9 mouse cellular contexts compared by ENCODE assay signal in the genomic region with DNA sequence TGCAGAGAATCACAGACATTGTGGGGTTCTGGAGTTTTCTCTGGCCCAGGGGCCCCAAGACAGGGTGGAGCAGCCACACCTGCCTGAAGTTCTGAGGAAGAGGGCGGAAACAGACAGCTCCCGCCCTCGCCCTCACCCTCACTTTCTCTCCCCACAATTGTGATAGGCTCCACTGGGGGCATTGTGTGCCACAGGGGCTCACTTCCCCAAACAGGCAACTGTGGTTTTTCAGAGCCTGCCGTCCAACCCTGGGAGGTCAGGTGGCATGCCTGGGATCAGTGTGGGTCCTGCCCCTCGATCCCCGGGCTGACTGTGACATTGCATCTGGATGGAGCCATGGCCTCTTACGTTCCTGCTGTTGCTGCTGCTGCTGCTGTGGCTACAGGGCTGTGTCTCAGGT. TPM values are rescaled to one million over a fixed set of nuclear protein-coding genes. Genes with fewer than 3 reads are reported as not detected.
DNase-seq lines count a peak whose midpoint lies in the region; ATAC-seq and TF ChIP-seq lines count a peak whose summit lies in the region.
"Had no signal": no experiment of that assay in that cellular context is flagged by ENCODE, and none has a peak within 500 bp of the region (broad histone marks: within the 10 kb centered on the region; RNA-seq: fewer than 3 reads in every experiment).

No protein-coding gene starts in this region.

- H3K4me1 ChIP-seq in intestine, postnatal 0 days (replicated peaks; ENCODE audit: control insufficient read depth, insufficient read depth, low read length) = no peaks in the 10 kb centered on the region
- H3K4me1 ChIP-seq: forebrain, embryonic 15.5 days had no signal

- peak; percentile 36; the same call in 1 of the 2 replicates for ATAC-seq in intestine, postnatal 0 days
- peak; percentile 75 for ATAC-seq in monocyte, adult 5-6 weeks (replicated peaks; ENCODE audit: insufficient number of reproducible peaks, low FRiP score, low TSS enrichment, poor library complexity, severe bottlenecking)
- ATAC-seq: forebrain, embryonic 15.5 days had no signal

- 36% methylated on average over 7 of the region's 7 CpGs for WGBS in intestine, postnatal 0 days

- 0 out of 2 replicates have a peak overlapping the region, but pooled peaks have one; percentile 17 for H3K4me2 ChIP-seq in intestine, postnatal 0 days (replicated peaks; ENCODE audit: low read depth)
- H3K4me2 ChIP-seq: forebrain, embryonic 15.5 days had no signal

- peak; percentile 91 for DNase-seq in A20 (ENCODE audit: low read depth, low spot score)
- DNase-seq in MEL-GATA-1-ER (ENCODE audit: extremely low read depth, low read depth) = peak; percentile 80
- no peak for DNase-seq in left cerebral cortex, adult 2 months (ENCODE audit: extremely low spot score in 1 of 2, low spot score in 2 of 2)
- DNase-seq in left cerebral cortex, postnatal 14 days (ENCODE audit: low spot score in 2 of 2) = no peak
- no peak for DNase-seq in left cerebral cortex, postnatal 25 days (ENCODE audit: low spot score in 2 of 2)
- no peak for DNase-seq in cerebellum, adult 9-11 months

- TF ChIP-seq CTCF in intestine, postnatal 0 days (IDR thresholded peaks at IDR 0.05; ENCODE audit: low read depth) = no peak
- no peak for TF ChIP-seq CTCF in left cerebral cortex, adult 2 months (IDR thresholded peaks at IDR 0.05)

- H3K27ac ChIP-seq in intestine, postnatal 0 days (ENCODE audit: low read depth, low read length) = no peak overlapping the region
- no peak overlapping the region for H3K27ac ChIP-seq in left cerebral cortex, adult 2 months
- H3K27ac ChIP-seq: forebrain, embryonic 15.5 days had no signal

- no peaks in the 10 kb centered on the region for H3K27me3 ChIP-seq in intestine, postnatal 0 days (replicated peaks; ENCODE audit: control insufficient read depth, insufficient read depth, low read length)
- H3K27me3 ChIP-seq: forebrain, embryonic 15.5 days had no signal

- H3K9ac ChIP-seq in intestine, postnatal 0 days (ENCODE audit: low read depth, low read length) = no peak overlapping the region
- H3K9ac ChIP-seq: forebrain, embryonic 15.5 days had no signal

- H3K9me3 ChIP-seq in intestine, postnatal 0 days (ENCODE audit: control insufficient read depth) = no peaks in the 10 kb centered on the region
- H3K9me3 ChIP-seq: forebrain, embryonic 15.5 days had no signal

- intact Hi-C loops in left cerebral cortex, adult 2 months (cut with DNase I) = no loop called here
- intact Hi-C loops in left cerebral cortex, postnatal 14 days (cut with DNase I) = no loop called here
- intact Hi-C loops in left cerebral cortex, postnatal 25 days (cut with DNase I) = no loop called here

- no peak overlapping the region for H3K4me3 ChIP-seq in intestine, postnatal 0 days (ENCODE audit: low read depth, low read length)
- H3K4me3 ChIP-seq in left cerebral cortex, adult 2 months = no peak overlapping the region
- H3K4me3 ChIP-seq: forebrain, embryonic 15.5 days had no signal

- no peaks in the 10 kb centered on the region for H3K36me3 ChIP-seq in intestine, postnatal 0 days (ENCODE audit: control insufficient read depth, insufficient read depth)
- H3K36me3 ChIP-seq: forebrain, embryonic 15.5 days had no signal

RNA-seq across cellular contexts. Expression of gene Treml2, which starts 0.9 kb away (rescaled TPM):
- polyA plus RNA-seq in intestine, postnatal 0 days (2015; fragmentation: Nextera tagmentation; extraction: Ambion mirVana) = 0.24 TPM in 1 of 2 replicates, not detected in the other
- total RNA-seq in monocyte, adult 5-6 weeks (2017) = 21.6 to 25.3 TPM (median 23.0 TPM) in 3 replicates
- total RNA-seq in left cerebral cortex, adult 2 months (2021) = under 1 TPM; 0.18 to 0.49 TPM
- under 1 TPM; 0.46 to 0.47 TPM for total RNA-seq in left cerebral cortex, postnatal 14 days (2021)
- under 1 TPM; 0.18 to 0.57 TPM for total RNA-seq in left cerebral cortex, postnatal 25 days (2021)

RNA-seq across cellular contexts. Expression of gene B430306N03Rik, which starts 15.7 kb away (rescaled TPM):
- polyA plus RNA-seq in intestine, postnatal 0 days (2015; fragmentation: Nextera tagmentation; extraction: Ambion mirVana) = 0.05 and 0.22 TPM in 2 replicates
- total RNA-seq in monocyte, adult 5-6 weeks (2017) = 19.1 to 30.4 TPM (median 20.9 TPM) in 3 replicates
- under 1 TPM in 1 of 2 experiments, not detected in 1; 0.48 TPM for total RNA-seq in left cerebral cortex, adult 2 months (2021)
- total RNA-seq in left cerebral cortex, postnatal 14 days (2021) = under 1 TPM; 0.08 to 0.11 TPM
- under 1 TPM; 0.07 to 0.11 TPM for total RNA-seq in left cerebral cortex, postnatal 25 days (2021)

RNA-seq across cellular contexts. Expression of gene Treml4, which starts 36.1 kb away (rescaled TPM):
- polyA plus RNA-seq in intestine, postnatal 0 days (2015; fragmentation: Nextera tagmentation; extraction: Ambion mirVana) = 1.4 and 2.2 TPM in 2 replicates
- total RNA-seq in monocyte, adult 5-6 weeks (2017) = 540 to 868 TPM (median 810 TPM) in 3 replicates
- total RNA-seq in left cerebral cortex, adult 2 months (2021) = under 1 TPM in 1 of 2 experiments, not detected in 1; 0.34 TPM
- total RNA-seq in left cerebral cortex, postnatal 14 days (2021) = not detected
- total RNA-seq in left cerebral cortex, postnatal 25 days (2021) = not detected
- polyA plus RNA-seq: forebrain, embryonic 15.5 days had no signal

RNA-seq across cellular contexts. Expression of gene Trem2, which starts 46.0 kb away (rescaled TPM):
- polyA plus RNA-seq in intestine, postnatal 0 days (2015; fragmentation: Nextera tagmentation; extraction: Ambion mirVana) = 3.2 and 3.4 TPM in 2 replicates
- 2.4 to 11.1 TPM (median 5.7 TPM) in 3 replicates for total RNA-seq in monocyte, adult 5-6 weeks (2017)
- 10 to 100 TPM in 1 of 2 experiments, 1 to 10 TPM in 1; 8.3 to 11.0 TPM for total RNA-seq in left cerebral cortex, adult 2 months (2021)
- 10 to 100 TPM in 1 of 2 experiments, 1 to 10 TPM in 1; 8.5 to 10.3 TPM for total RNA-seq in left cerebral cortex, postnatal 14 days (2021)
- 10 to 100 TPM in 1 of 2 experiments, 1 to 10 TPM in 1; 8.1 to 13.8 TPM for total RNA-seq in left cerebral cortex, postnatal 25 days (2021)

RNA-seq across cellular contexts. Expression of gene Trem3, which starts 52.6 kb away (rescaled TPM):
- not detected in 2 replicates for polyA plus RNA-seq in intestine, postnatal 0 days (2015; fragmentation: Nextera tagmentation; extraction: Ambion mirVana)
- total RNA-seq in monocyte, adult 5-6 weeks (2017) = 69.2 to 181 TPM (median 173 TPM) in 3 replicates
- under 1 TPM; 0.36 to 0.72 TPM for total RNA-seq in left cerebral cortex, adult 2 months (2021)
- under 1 TPM; 0.48 to 0.57 TPM for total RNA-seq in left cerebral cortex, postnatal 14 days (2021)
- under 1 TPM; 0.34 to 0.37 TPM for total RNA-seq in left cerebral cortex, postnatal 25 days (2021)
- polyA plus RNA-seq: forebrain, embryonic 15.5 days had no signal

Comparison
In these comparisons a context has a peak if more than half of its experiments do, and no peak if none do; other contexts are left out.
1. DNase-seq: peak in A20 (single experiment) and MEL-GATA-1-ER (single experiment); none in left cerebral cortex, adult 2 months (0 of 2), left cerebral cortex, postnatal 14 days (0 of 2), left cerebral cortex, postnatal 25 days (0 of 2) and cerebellum, adult 9-11 months (single experiment).
2. RNA of gene Treml2, which starts 0.9 kb away (total RNA-seq): 21.6 to 25.3 TPM in monocyte, adult 5-6 weeks; 0.18 to 0.57 TPM in left cerebral cortex, postnatal 25 days, 0.18 to 0.49 TPM in left cerebral cortex, adult 2 months and 0.46 to 0.47 TPM in left cerebral cortex, postnatal 14 days; every median in the first group is over 10 times any median in the second.
3. RNA of gene B430306N03Rik, which starts 15.7 kb away (total RNA-seq): 19.1 to 30.4 TPM in monocyte, adult 5-6 weeks; 0.48 TPM in left cerebral cortex, adult 2 months, 0.07 to 0.11 TPM in left cerebral cortex, postnatal 25 days and 0.08 to 0.11 TPM in left cerebral cortex, postnatal 14 days; every median in the first group is over 10 times any median in the second.
4. RNA of gene Treml4, which starts 36.1 kb away (total RNA-seq): 540 to 868 TPM in monocyte, adult 5-6 weeks; not detected in left cerebral cortex, postnatal 14 days, 0.34 TPM in left cerebral cortex, adult 2 months and not detected in left cerebral cortex, postnatal 25 days; every median in the first group is over 100 times any median in the second.